Mouse (Mus musculus) cortical plate, adult 2 months (tissue): ENCODE measurements around the gene A630095N17Rik. TPM values are rescaled to one million over a fixed set of nuclear protein-coding genes. Genes with fewer than 3 reads are reported as not detected.
A peak's percentile ranks its signal among the peaks of the same experiment; 100 is the strongest.

Source experiments
- H3K27ac ChIP-seq: fragments of 200-500 bp; 2 replicates; pipeline ENCODE4 v1.5.1; 2012; ENCODE audit warnings: low read length, control low read depth, inconsistent platforms; ENCODE audit not compliant: insufficient read depth
- H3K4me1 ChIP-seq: fragments of 200-500 bp; 2 replicates; pipeline ENCODE4 v1.6.1; 2011; ENCODE audit warnings: low read length; ENCODE audit not compliant: control insufficient read depth, insufficient read depth
- H3K4me3 ChIP-seq: fragments of 200-500 bp; 2 replicates; pipeline ENCODE4 v1.5.1; 2011; ENCODE audit warnings: mild to moderate bottlenecking, low read length, control low read depth; ENCODE audit not compliant: insufficient read depth
- CTCF ChIP-seq: fragments of 200-500 bp; IDR thresholded peaks from 2 replicates; pipeline ENCODE4 v1.5.1; 2011; ENCODE audit warnings: mild to moderate bottlenecking, control low read depth, low read length; ENCODE audit not compliant: insufficient read depth; ENCODE audit errors: extremely low read depth
- POLR2A ChIP-seq: fragments of 200-500 bp; IDR thresholded peaks from 2 replicates; pipeline ENCODE4 v1.6.1; 2011; ENCODE audit warnings: mild to moderate bottlenecking, low read length, control low read depth; ENCODE audit not compliant: insufficient read depth; ENCODE audit errors: extremely low read depth
- polyA plus RNA-seq: library from polyadenylated mRNA; depleted of rRNA; stranded (reverse); fragments of >200 nt; gene quantifications from 2 replicates; pipeline ENCODE4 v1.2.3, GENCODE M21; 2012

Gene A630095N17Rik
- polyA plus RNA-seq, 1 experiment: not detected

- H3K4me1 ChIP-seq: peaks cover 7% of the 10 kb centered on the region; the same call in 1 of the 2 replicates
- TF ChIP-seq CTCF (no peak), POLR2A (no peak)
- peak overlapping the region; percentile 40 for H3K4me3 ChIP-seq
- no peak overlapping the region for H3K27ac ChIP-seq
Observed at GRCm38 (mm10) chr1:75208967-75209678, 22.8 kb downstream of the A630095N17Rik start.

DNA sequence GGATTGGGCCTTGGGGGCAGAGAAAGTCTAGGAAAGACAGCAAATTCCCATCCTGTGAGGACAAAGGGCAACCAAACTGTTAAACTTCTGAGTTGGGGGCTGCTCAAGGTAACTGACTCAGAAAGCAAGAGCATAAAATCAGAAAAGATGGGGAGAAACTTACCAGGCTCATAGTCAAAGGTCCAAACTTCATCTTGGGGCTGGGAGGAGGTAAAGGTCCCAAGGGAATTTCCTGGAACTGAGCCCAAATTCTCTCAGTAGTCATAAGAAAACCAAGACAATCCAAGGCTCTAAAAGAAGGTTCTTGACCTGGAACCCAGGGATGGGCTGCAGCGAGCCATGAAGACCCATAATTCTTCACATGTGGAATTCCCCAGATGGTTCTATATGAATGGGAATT is 30.7 kb downstream of the A630095N17Rik start:
- Histone ChIP-seq H3K4me1 (no peaks in the 10 kb centered on the region), H3K4me3 (no peak overlapping the region), H3K27ac (no peak overlapping the region)
- no peak for TF ChIP-seq POLR2A
- TF ChIP-seq CTCF: no peak

DNA sequence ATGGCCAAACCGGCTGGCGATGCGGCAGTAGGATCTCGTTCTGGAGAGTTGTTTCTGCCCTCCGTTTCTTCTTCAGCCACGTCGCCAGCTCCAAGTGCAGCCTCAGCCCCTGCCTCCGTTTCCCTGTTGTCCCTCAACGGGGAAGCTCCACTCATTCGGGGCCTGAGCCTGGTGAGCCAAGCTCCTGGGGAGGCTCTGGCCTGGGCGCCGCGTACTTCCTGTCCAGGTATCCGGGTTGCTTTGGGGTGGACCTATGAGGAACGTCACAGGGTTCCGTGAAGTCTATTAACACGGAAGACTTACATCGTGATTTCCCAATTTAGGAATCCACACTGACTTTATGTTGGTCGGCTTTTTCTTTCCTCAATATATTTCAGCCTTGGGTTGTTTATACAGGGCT is 39.5 kb downstream of the A630095N17Rik start:
- TF ChIP-seq CTCF (no peak), POLR2A (peak; percentile 14; the same call in 1 of the 2 replicates)
- H3K4me3 ChIP-seq: peak overlapping the region; percentile 93
- peak overlapping the region; percentile 85 for H3K27ac ChIP-seq
- H3K4me1 ChIP-seq: peaks cover 3% of the 10 kb centered on the region; the same call in 1 of the 2 replicates

GRCm38 (mm10) chr1:75191622-75192402 is 40.1 kb downstream of the A630095N17Rik start, which contains the start of the genes Ankzf1 and Atg9a:
Gene Ankzf1 (plus strand): TSS chr1:75192151.
Gene Atg9a (minus strand): TSS chr1:75192196.
- peaks cover 3% of the 10 kb centered on the region; the same call in 1 of the 2 replicates for H3K4me1 ChIP-seq
- peak; percentile 80 for TF ChIP-seq POLR2A
- TF ChIP-seq CTCF: no peak
- H3K27ac ChIP-seq: peak within 1 kb of the TSS; percentile 85
- H3K4me3 ChIP-seq: peak within 1 kb of the TSS; percentile 93

- Histone ChIP-seq H3K4me1 (peaks cover 3% of the 10 kb centered on the region; the same call in 1 of the 2 replicates), H3K4me3 (peak overlapping the region; percentile 93), H3K27ac (0 out of 2 replicates have a peak overlapping the region, but pooled peaks have one; percentile 58)
- TF ChIP-seq POLR2A: no peak
- no peak for TF ChIP-seq CTCF
Observed at GRCm38 (mm10) chr1:75191258-75191621, 40.7 kb downstream of the A630095N17Rik start.

DNA sequence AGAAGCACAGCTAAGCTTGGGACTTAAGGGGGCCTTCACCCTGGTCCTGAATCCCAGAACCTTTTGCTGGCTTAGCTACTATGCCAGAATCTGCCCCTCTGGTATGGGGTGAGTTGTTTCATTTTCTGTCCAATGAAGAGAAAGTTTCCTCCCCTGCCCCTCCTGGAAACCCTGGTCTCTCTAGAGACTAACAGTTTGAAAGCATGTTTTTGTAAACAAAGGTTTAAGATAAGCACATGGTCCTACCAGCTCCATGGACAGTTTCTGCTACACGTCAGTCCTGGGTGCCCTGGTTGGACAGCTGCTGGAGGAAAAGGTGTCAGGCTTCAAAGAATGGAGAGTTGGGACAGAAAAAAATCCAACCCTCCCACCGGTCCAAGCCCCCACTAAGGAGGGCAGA is 41.3 kb downstream of the A630095N17Rik start:
- TF ChIP-seq CTCF: no peak
- TF ChIP-seq POLR2A: no peak
- no peak overlapping the region for H3K27ac ChIP-seq
- peak overlapping the region; percentile 93; the same call in 1 of the 2 replicates for H3K4me3 ChIP-seq
- H3K4me1 ChIP-seq: peaks cover 3% of the 10 kb centered on the region; the same call in 1 of the 2 replicates

- TF ChIP-seq POLR2A: no peak
- TF ChIP-seq CTCF: no peak
- Histone ChIP-seq H3K4me1 (peaks cover 1% of the 10 kb centered on the region; the same call in 1 of the 2 replicates), H3K27ac (no peak overlapping the region), H3K4me3 (no peak overlapping the region)
Observed at GRCm38 (mm10) chr1:75187914-75188483, 43.9 kb downstream of the A630095N17Rik start.

DNA sequence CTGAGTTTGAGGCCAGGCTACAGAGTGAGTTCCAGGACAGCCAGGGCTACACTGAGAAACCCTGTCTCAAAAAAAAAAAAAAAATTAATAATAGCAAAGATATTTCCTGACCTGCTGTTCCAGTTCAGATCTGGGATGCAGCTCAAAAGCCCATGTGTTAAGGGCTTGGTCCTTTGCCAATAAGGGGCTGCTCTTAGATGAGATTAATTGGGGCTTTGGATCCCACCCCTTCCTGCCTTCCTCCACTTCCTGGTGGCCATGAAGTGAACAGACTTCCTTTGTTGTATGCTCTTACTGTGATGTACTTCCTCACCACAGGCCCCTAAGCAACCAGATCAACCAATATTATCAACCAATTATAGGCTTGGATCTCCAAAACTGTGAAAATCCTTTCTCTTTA is 44.8 kb downstream of the A630095N17Rik start:
- TF ChIP-seq POLR2A (no peak), CTCF (no peak)
- Histone ChIP-seq H3K27ac (no peak overlapping the region), H3K4me1 (0 out of 2 replicates have a peak, but pooled peaks cover 1% of the 10 kb centered on the region), H3K4me3 (no peak overlapping the region)

DNA sequence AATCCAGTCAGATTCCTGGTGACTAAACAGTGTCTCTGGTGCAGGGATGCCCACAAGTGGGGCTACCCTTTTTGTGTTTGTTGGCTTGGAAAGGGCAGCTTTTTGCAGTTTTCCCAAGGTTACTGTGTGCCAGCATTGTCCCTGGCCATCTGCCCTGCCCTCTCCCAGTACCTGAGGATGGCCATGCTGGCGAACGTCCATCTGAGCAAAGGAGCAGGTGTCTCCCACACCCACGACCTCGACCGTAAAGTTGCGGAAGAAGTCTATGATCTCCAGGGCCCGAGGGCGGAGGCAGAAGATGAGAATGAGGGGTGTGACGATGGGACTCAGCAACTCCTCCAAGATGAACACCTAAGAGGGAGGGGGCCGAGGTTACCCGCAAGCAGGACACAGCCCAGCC is 46.4 kb downstream of the A630095N17Rik start:
- TF ChIP-seq POLR2A (no peak), CTCF (no peak)
- H3K4me1 ChIP-seq: no peaks in the 10 kb centered on the region
- no peak overlapping the region for H3K4me3 ChIP-seq
- no peak overlapping the region for H3K27ac ChIP-seq

DNA sequence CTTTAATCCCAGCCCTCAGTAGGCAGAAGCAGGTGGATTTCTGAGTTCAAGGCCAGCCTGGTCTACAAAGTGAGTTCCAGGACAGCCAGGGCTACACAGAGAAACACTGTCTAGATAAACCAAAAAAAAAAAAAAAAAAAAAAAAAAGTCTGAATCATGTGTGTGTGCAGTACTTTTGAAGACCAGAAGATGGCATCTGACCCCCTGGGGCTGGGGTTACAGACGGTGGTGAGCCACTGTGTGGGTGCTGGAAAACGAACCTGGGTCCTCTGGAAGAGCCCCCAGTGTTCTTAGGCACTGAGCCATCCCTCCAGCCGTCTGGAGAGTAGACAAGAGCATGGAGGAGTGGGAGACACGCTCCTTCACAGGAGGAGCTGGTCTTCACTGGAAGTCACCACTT is 49.7 kb downstream of the A630095N17Rik start:
- Histone ChIP-seq H3K27ac (no peak overlapping the region), H3K4me1 (no peaks in the 10 kb centered on the region), H3K4me3 (no peak overlapping the region)
- no peak for TF ChIP-seq CTCF
- no peak for TF ChIP-seq POLR2A
